Mouse (Mus musculus): ENCODE results near the gene Olfr1123. TPM values are rescaled to one million over a fixed set of nuclear protein-coding genes. Genes with fewer than 3 reads are reported as not detected.

Olfr1123 gene
- polyA plus RNA-seq, 2 experiments, result not detected

GRCm38 (mm10) chr2:87429975-87430374 lies 13.5 kb downstream of the Olfr1123 start, which contains the start of gene Olfr1124:
Gene Olfr1124 (plus strand): TSS chr2:87430275.
- H3K4me2 ChIP-seq (ENCODE audit: low read depth), result no peak within 1 kb of the TSS
- no peak within 1 kb of the TSS for H3K4me3 ChIP-seq (ENCODE audit: insufficient read depth in 1 of 2, low read depth in 2 of 2, low read length in 2 of 2)
- no peak for ATAC-seq (ENCODE audit: insufficient read depth)
- no peak within 1 kb of the TSS for H3K27ac ChIP-seq
- no peak within 1 kb of the TSS for H3K9ac ChIP-seq (replicated peaks)
- H3K36me3 ChIP-seq (replicated peaks; ENCODE audit: control insufficient read depth, insufficient read depth, low read depth), result no peaks in the 10 kb centered on the region
- H3K4me1 ChIP-seq (replicated peaks; ENCODE audit: control insufficient read depth in 2 of 2, insufficient read depth in 2 of 2, low read length in 1 of 2), result no peaks in the 10 kb centered on the region
- 84% methylated on average over 1 of the region's 1 CpGs for WGBS (ENCODE audit: insufficient replicate concordance)
- no peak for DNase-seq (ENCODE audit: low read depth in 3 of 3, low spot score in 3 of 3)
- H3K27me3 ChIP-seq (ENCODE audit: control insufficient read depth, insufficient read depth, low read length), result no peaks in the 10 kb centered on the region
- H3K9me3 ChIP-seq (ENCODE audit: control insufficient read depth, low read length), result no peaks in the 10 kb centered on the region
- TF ChIP-seq EP300 (IDR thresholded peaks at IDR 0.05; ENCODE audit: low read depth) (no peak), CTCF (IDR thresholded peaks at IDR 0.05; ENCODE audit: low read depth) (no peak)

DNA sequence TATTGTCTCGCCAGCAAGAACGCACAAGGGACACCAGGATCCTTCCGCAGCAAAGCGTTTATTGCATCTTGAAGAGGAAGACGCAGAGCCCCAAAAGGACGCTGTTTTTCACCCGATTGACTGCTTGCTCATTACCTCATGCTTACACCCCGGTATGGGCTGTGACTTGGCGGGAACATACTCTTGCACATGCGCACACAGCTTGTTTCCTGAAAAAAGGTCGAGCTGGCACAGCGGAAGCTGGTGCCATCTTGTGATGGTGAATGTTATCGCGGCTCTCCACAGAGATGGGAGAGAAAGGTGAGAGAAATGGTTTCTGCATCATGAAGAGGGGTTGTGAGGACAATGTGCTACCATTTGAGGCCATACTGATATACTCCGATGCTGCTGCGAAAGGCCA lies 21.3 kb downstream of the Olfr1123 start:
- ATAC-seq (ENCODE audit: insufficient read depth) (no peak), DNase-seq (ENCODE audit: low read depth in 3 of 3, low spot score in 3 of 3) (no peak)
- 78% methylated on average over 16 of the region's 16 CpGs for WGBS (ENCODE audit: insufficient replicate concordance)

GRCm38 (mm10) chr2:87453662-87454061 lies 37.2 kb downstream of the Olfr1123 start, which contains the start of gene Olfr1126:
Gene Olfr1126 (plus strand): TSS chr2:87453962.
- no peak within 1 kb of the TSS for H3K4me2 ChIP-seq (ENCODE audit: low read depth)
- ATAC-seq (ENCODE audit: insufficient read depth), result no peak
- no peak for TF ChIP-seq CTCF (IDR thresholded peaks at IDR 0.05; ENCODE audit: low read depth)
- no peak for TF ChIP-seq EP300 (IDR thresholded peaks at IDR 0.05; ENCODE audit: low read depth)

More for the DNA sequence above, 21.3 kb downstream of the Olfr1123 start:
- Histone ChIP-seq H3K4me2 (ENCODE audit: low read depth) (no peak overlapping the region), H3K4me1 (replicated peaks; ENCODE audit: control insufficient read depth in 2 of 2, insufficient read depth in 2 of 2, low read length in 1 of 2) (no peaks in the 10 kb centered on the region), H3K9me3 (ENCODE audit: control insufficient read depth, low read length) (no peaks in the 10 kb centered on the region), H3K9ac (replicated peaks) (no peak overlapping the region), H3K27me3 (ENCODE audit: control insufficient read depth, insufficient read depth, low read length) (no peaks in the 10 kb centered on the region), H3K36me3 (replicated peaks; ENCODE audit: control insufficient read depth, insufficient read depth, low read depth) (no peaks in the 10 kb centered on the region), H3K4me3 (ENCODE audit: insufficient read depth in 1 of 2, low read depth in 2 of 2, low read length in 2 of 2) (no peak overlapping the region), H3K27ac (no peak overlapping the region)
- no peak for TF ChIP-seq EP300 (IDR thresholded peaks at IDR 0.05; ENCODE audit: low read depth)

GRCm38 (mm10) chr2:87461769-87462168 lies 45.3 kb downstream of the Olfr1123 start:
- no peak overlapping the region for H3K9ac ChIP-seq (replicated peaks)
- no peak overlapping the region for H3K4me2 ChIP-seq (ENCODE audit: low read depth)
- no peak overlapping the region for H3K4me3 ChIP-seq (ENCODE audit: insufficient read depth in 1 of 2, low read depth in 2 of 2, low read length in 2 of 2)
- no peak for ATAC-seq (ENCODE audit: insufficient read depth)
- H3K27me3 ChIP-seq (ENCODE audit: control insufficient read depth, insufficient read depth, low read length), result no peaks in the 10 kb centered on the region
- H3K9me3 ChIP-seq (ENCODE audit: control insufficient read depth, low read length), result no peaks in the 10 kb centered on the region
- WGBS (ENCODE audit: insufficient replicate concordance), result 64% methylated on average over 4 of the region's 4 CpGs
- TF ChIP-seq EP300 (IDR thresholded peaks at IDR 0.05; ENCODE audit: low read depth) (no peak), CTCF (IDR thresholded peaks at IDR 0.05; ENCODE audit: low read depth) (no peak)
- no peaks in the 10 kb centered on the region for H3K4me1 ChIP-seq (replicated peaks; ENCODE audit: control insufficient read depth in 2 of 2, insufficient read depth in 2 of 2, low read length in 1 of 2)
- H3K36me3 ChIP-seq (replicated peaks; ENCODE audit: control insufficient read depth, insufficient read depth, low read depth), result no peaks in the 10 kb centered on the region
- no peak for DNase-seq (ENCODE audit: low read depth in 3 of 3, low spot score in 3 of 3)
- H3K27ac ChIP-seq, result no peak overlapping the region

More at GRCm38 (mm10) chr2:87453662-87454061, 37.2 kb downstream of the Olfr1123 start, which contains the start of gene Olfr1126:
- DNase-seq (ENCODE audit: low read depth in 3 of 3, low spot score in 3 of 3), result no peak
- no peaks in the 10 kb centered on the region for H3K4me1 ChIP-seq (replicated peaks; ENCODE audit: control insufficient read depth in 2 of 2, insufficient read depth in 2 of 2, low read length in 1 of 2)
- H3K4me3 ChIP-seq (ENCODE audit: insufficient read depth in 1 of 2, low read depth in 2 of 2, low read length in 2 of 2), result no peak within 1 kb of the TSS
- no peak within 1 kb of the TSS for H3K27ac ChIP-seq
- H3K9me3 ChIP-seq (ENCODE audit: control insufficient read depth, low read length), result no peaks in the 10 kb centered on the region
- H3K9ac ChIP-seq (replicated peaks), result no peak within 1 kb of the TSS
- H3K27me3 ChIP-seq (ENCODE audit: control insufficient read depth, insufficient read depth, low read length), result no peaks in the 10 kb centered on the region
- no peaks in the 10 kb centered on the region for H3K36me3 ChIP-seq (replicated peaks; ENCODE audit: control insufficient read depth, insufficient read depth, low read depth)

Other genes with a start within 250 kb of the Olfr1123 start
- not detected in 2 replicates for gene Olfr1112, start 228.8 kb upstream of the Olfr1123 start, polyA plus RNA-seq (2012; rRNA removed)
- not detected in 2 replicates for gene Olfr1112, start 228.8 kb upstream of the Olfr1123 start, polyA plus RNA-seq (2014; fragmentation: Nextera tagmentation; extraction: Ambion mirVana)
- not detected in 2 replicates for gene Olfr1113, start 207.7 kb upstream of the Olfr1123 start, polyA plus RNA-seq (2012; rRNA removed)
- not detected in 2 replicates for gene Olfr1113, start 207.7 kb upstream of the Olfr1123 start, polyA plus RNA-seq (2014; fragmentation: Nextera tagmentation; extraction: Ambion mirVana)
- not detected in 2 replicates for gene Olfr1115, start 168.6 kb upstream of the Olfr1123 start, polyA plus RNA-seq (2012; rRNA removed)
- gene Olfr1115, start 168.6 kb upstream of the Olfr1123 start, polyA plus RNA-seq (2014; fragmentation: Nextera tagmentation; extraction: Ambion mirVana), result not detected in 2 replicates
- gene Olfr1116, start 149.1 kb upstream of the Olfr1123 start, polyA plus RNA-seq (2012; rRNA removed), result not detected in 2 replicates
- not detected in 2 replicates for gene Olfr1116, start 149.1 kb upstream of the Olfr1123 start, polyA plus RNA-seq (2014; fragmentation: Nextera tagmentation; extraction: Ambion mirVana)
- gene Olfr1118, start 109.1 kb upstream of the Olfr1123 start, polyA plus RNA-seq (2012; rRNA removed), result not detected in 2 replicates
- not detected in 2 replicates for gene Olfr1118, start 109.1 kb upstream of the Olfr1123 start, polyA plus RNA-seq (2014; fragmentation: Nextera tagmentation; extraction: Ambion mirVana)
- not detected in 2 replicates for gene Olfr1120, start 61.8 kb upstream of the Olfr1123 start, polyA plus RNA-seq (2012; rRNA removed)
- gene Olfr1120, start 61.8 kb upstream of the Olfr1123 start, polyA plus RNA-seq (2014; fragmentation: Nextera tagmentation; extraction: Ambion mirVana), result not detected in 2 replicates
- gene Olfr1121, start 46.7 kb upstream of the Olfr1123 start, polyA plus RNA-seq (2012; rRNA removed), result not detected in 2 replicates
- gene Olfr1121, start 46.7 kb upstream of the Olfr1123 start, polyA plus RNA-seq (2014; fragmentation: Nextera tagmentation; extraction: Ambion mirVana), result not detected in 2 replicates
- not detected in 2 replicates for gene Olfr1122, start 30.8 kb upstream of the Olfr1123 start, polyA plus RNA-seq (2012; rRNA removed)
- not detected in 2 replicates for gene Olfr1122, start 30.8 kb upstream of the Olfr1123 start, polyA plus RNA-seq (2014; fragmentation: Nextera tagmentation; extraction: Ambion mirVana)
- not detected in 2 replicates for gene Olfr1124, start 13.6 kb downstream of the Olfr1123 start, polyA plus RNA-seq (2012; rRNA removed)
- not detected in 2 replicates for gene Olfr1124, start 13.6 kb downstream of the Olfr1123 start, polyA plus RNA-seq (2014; fragmentation: Nextera tagmentation; extraction: Ambion mirVana)
- gene Olfr1126, start 37.3 kb downstream of the Olfr1123 start, polyA plus RNA-seq (2012; rRNA removed), result not detected in 2 replicates
- gene Olfr1126, start 37.3 kb downstream of the Olfr1123 start, polyA plus RNA-seq (2014; fragmentation: Nextera tagmentation; extraction: Ambion mirVana), result not detected in 2 replicates
- gene Pramel7, start 80.5 kb downstream of the Olfr1123 start, polyA plus RNA-seq (2012; rRNA removed), result not detected in 2 replicates
- not detected in 2 replicates for gene Pramel7, start 80.5 kb downstream of the Olfr1123 start, polyA plus RNA-seq (2014; fragmentation: Nextera tagmentation; extraction: Ambion mirVana)
- gene Pramel6, start 89.9 kb downstream of the Olfr1123 start, polyA plus RNA-seq (2012; rRNA removed), result not detected in 2 replicates
- gene Pramel6, start 89.9 kb downstream of the Olfr1123 start, polyA plus RNA-seq (2014; fragmentation: Nextera tagmentation; extraction: Ambion mirVana), result not detected in 2 replicates
- gene Olfr153, start 115.2 kb downstream of the Olfr1123 start, polyA plus RNA-seq (2012; rRNA removed), result not detected in 2 replicates
- not detected in 2 replicates for gene Olfr153, start 115.2 kb downstream of the Olfr1123 start, polyA plus RNA-seq (2014; fragmentation: Nextera tagmentation; extraction: Ambion mirVana)
- gene Olfr1128, start 128.9 kb downstream of the Olfr1123 start, polyA plus RNA-seq (2012; rRNA removed), result not detected in 2 replicates
- not detected in 2 replicates for gene Olfr1128, start 128.9 kb downstream of the Olfr1123 start, polyA plus RNA-seq (2014; fragmentation: Nextera tagmentation; extraction: Ambion mirVana)
- gene Olfr1129, start 157.3 kb downstream of the Olfr1123 start, polyA plus RNA-seq (2012; rRNA removed), result not detected in 2 replicates
- not detected in 2 replicates for gene Olfr1129, start 157.3 kb downstream of the Olfr1123 start, polyA plus RNA-seq (2014; fragmentation: Nextera tagmentation; extraction: Ambion mirVana)
- not detected in 2 replicates for gene Olfr1130, start 189.6 kb downstream of the Olfr1123 start, polyA plus RNA-seq (2012; rRNA removed)
- not detected in 2 replicates for gene Olfr1130, start 189.6 kb downstream of the Olfr1123 start, polyA plus RNA-seq (2014; fragmentation: Nextera tagmentation; extraction: Ambion mirVana)
- gene Olfr1131, start 210.5 kb downstream of the Olfr1123 start, polyA plus RNA-seq (2012; rRNA removed), result not detected in 2 replicates
- not detected in 2 replicates for gene Olfr1131, start 210.5 kb downstream of the Olfr1123 start, polyA plus RNA-seq (2014; fragmentation: Nextera tagmentation; extraction: Ambion mirVana)
- not detected in 2 replicates for gene Olfr1132, start 220.9 kb downstream of the Olfr1123 start, polyA plus RNA-seq (2012; rRNA removed)
- gene Olfr1132, start 220.9 kb downstream of the Olfr1123 start, polyA plus RNA-seq (2014; fragmentation: Nextera tagmentation; extraction: Ambion mirVana), result not detected in 2 replicates
- not detected in 2 replicates for gene Olfr1133, start 230.7 kb downstream of the Olfr1123 start, polyA plus RNA-seq (2012; rRNA removed)
- not detected in 2 replicates for gene Olfr1133, start 230.7 kb downstream of the Olfr1123 start, polyA plus RNA-seq (2014; fragmentation: Nextera tagmentation; extraction: Ambion mirVana)
- gene Olfr1134, start 241.8 kb downstream of the Olfr1123 start, polyA plus RNA-seq (2012; rRNA removed), result not detected in 2 replicates
- not detected in 2 replicates for gene Olfr1134, start 241.8 kb downstream of the Olfr1123 start, polyA plus RNA-seq (2014; fragmentation: Nextera tagmentation; extraction: Ambion mirVana)